Comparison of ENCODE assay signal across 11 mouse cellular contexts in the genomic region with DNA sequence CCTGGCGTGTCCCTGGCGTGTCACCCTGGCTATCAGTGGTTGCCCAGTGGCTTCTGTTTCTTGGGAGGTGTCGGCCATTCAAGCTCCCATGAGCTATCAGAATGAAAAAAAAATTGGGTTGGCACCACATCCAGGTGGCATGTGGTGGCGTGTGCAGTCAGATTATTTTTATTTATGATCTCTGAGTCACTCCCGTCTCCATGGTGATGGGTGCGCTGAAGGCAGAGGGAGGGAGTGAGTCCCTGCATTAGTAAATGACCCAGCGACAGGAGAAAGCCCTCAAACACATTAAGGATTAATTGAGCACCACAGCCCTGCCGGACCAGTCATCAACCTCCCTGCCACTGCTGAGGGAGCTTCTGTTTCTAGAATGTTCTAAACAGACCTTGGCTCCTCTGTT. TPM values are rescaled to one million over a fixed set of nuclear protein-coding genes. Genes with fewer than 3 reads are reported as not detected.
DNase-seq lines count a peak whose midpoint lies in the region; ATAC-seq lines count a peak whose summit lies in the region.
"Had no signal": no experiment of that assay in that cellular context is flagged by ENCODE, and none has a peak within 500 bp of the region (broad histone marks: within the 10 kb centered on the region; RNA-seq: fewer than 3 reads in every experiment).

No protein-coding gene starts in this region.

- DNase-seq in forebrain, embryonic 14.5 days (ENCODE audit: low spot score), result peak; percentile 37
- DNase-seq in right cerebral cortex, adult 2 months (ENCODE audit: low spot score in 2 of 2), result peak; percentile 63 to 68
- no peak for DNase-seq in right cerebral cortex, postnatal 25 days
- DNase-seq in frontal cortex, adult 2 months (ENCODE audit: extremely low spot score in 1 of 2, low spot score in 1 of 2), result peak; percentile 50 to 67
- DNase-seq in telencephalon, adult 2 months (ENCODE audit: low read depth, low spot score), result peak; percentile 65
- no peak for DNase-seq in gastrocnemius, adult 8-10 months (ENCODE audit: low spot score in 2 of 2)
- DNase-seq: kidney, adult 8-10 months; liver, postnatal 0 days had no signal

- no peak overlapping the region for H3K27ac ChIP-seq in forebrain, embryonic 14.5 days (ENCODE audit: low read depth, low read length)
- no peak overlapping the region for H3K27ac ChIP-seq in forebrain, embryonic 13.5 days

- no peak overlapping the region for H3K4me3 ChIP-seq in forebrain, embryonic 14.5 days (ENCODE audit: low read depth, low read length)
- H3K4me3 ChIP-seq in forebrain, embryonic 13.5 days, result no peak overlapping the region

- no peak for ATAC-seq in forebrain, embryonic 14.5 days
- no peak for ATAC-seq in forebrain, embryonic 13.5 days
- ATAC-seq: liver, postnatal 0 days had no signal

- H3K4me2 ChIP-seq in forebrain, embryonic 14.5 days (ENCODE audit: low read length), result no peak overlapping the region
- H3K4me2 ChIP-seq in forebrain, embryonic 13.5 days, result no peak overlapping the region
- H3K4me2 ChIP-seq: heart, embryonic 11.5 days had no signal

- WGBS in forebrain, embryonic 14.5 days, result 69% methylated on average over 8 of the region's 8 CpGs
- 75% methylated on average over 8 of the region's 8 CpGs for WGBS in forebrain, embryonic 13.5 days

- no peak overlapping the region for H3K9ac ChIP-seq in forebrain, embryonic 14.5 days (ENCODE audit: low read length)
- H3K9ac ChIP-seq in forebrain, embryonic 13.5 days, result no peak overlapping the region
- H3K9ac ChIP-seq: liver, postnatal 0 days had no signal

- no peaks in the 10 kb centered on the region for H3K27me3 ChIP-seq in forebrain, embryonic 14.5 days (replicated peaks; ENCODE audit: control insufficient read depth, insufficient read depth, low read length)
- no peaks in the 10 kb centered on the region for H3K27me3 ChIP-seq in forebrain, embryonic 13.5 days

- H3K36me3 ChIP-seq in forebrain, embryonic 14.5 days (ENCODE audit: control insufficient read depth, insufficient read depth, low read length), result no peaks in the 10 kb centered on the region
- H3K36me3 ChIP-seq in forebrain, embryonic 13.5 days (ENCODE audit: poor library complexity, severe bottlenecking), result no peaks in the 10 kb centered on the region

- peaks cover 2% of the 10 kb centered on the region; the same call in 1 of the 2 replicates for H3K4me1 ChIP-seq in forebrain, embryonic 14.5 days (ENCODE audit: control insufficient read depth, insufficient read depth, low read length)
- 0 out of 2 replicates have a peak, but pooled peaks cover 2% of the 10 kb centered on the region for H3K4me1 ChIP-seq in forebrain, embryonic 13.5 days

- no peaks in the 10 kb centered on the region for H3K9me3 ChIP-seq in forebrain, embryonic 14.5 days (replicated peaks; ENCODE audit: control insufficient read depth, low read length)
- peaks cover 4% of the 10 kb centered on the region; the same call in 1 of the 2 replicates for H3K9me3 ChIP-seq in forebrain, embryonic 13.5 days (replicated peaks)

RNA-seq across cellular contexts. Expression of gene Tmem132b, which starts 52.3 kb away (rescaled TPM):
- 3.1 and 4.4 TPM in 2 replicates for polyA plus RNA-seq in forebrain, embryonic 14.5 days (2014; fragmentation: Nextera tagmentation; extraction: Ambion mirVana)
- 2.1 TPM in 2 replicates for polyA plus RNA-seq in forebrain, embryonic 13.5 days (2015; fragmentation: Nextera tagmentation; extraction: Ambion mirVana)
- 22.7 and 26.8 TPM in 2 replicates for polyA plus RNA-seq in frontal cortex, adult 2 months (2012; rRNA removed)
- total RNA-seq in gastrocnemius, adult 8-10 months (2022), result 1 to 10 TPM; 2.6 to 7.0 (median 4.5) TPM
- total RNA-seq: megakaryocyte-erythroid progenitor cell, adult 5-6 weeks had no signal
- polyA plus RNA-seq: liver, postnatal 0 days had no signal

Comparison
In these comparisons a context has a peak if more than half of its experiments do, and no peak if none do; other contexts are left out.
1. DNase-seq: peak in forebrain, embryonic 14.5 days (single experiment), right cerebral cortex, adult 2 months (2 of 2), frontal cortex, adult 2 months (2 of 2) and telencephalon, adult 2 months (single experiment); none in right cerebral cortex, postnatal 25 days (single experiment) and gastrocnemius, adult 8-10 months (0 of 2).